Mouse (Mus musculus): Measurements from ENCODE around the gene Mtfp1. TPM values are rescaled to one million over a fixed set of nuclear protein-coding genes. Genes with fewer than 3 reads are reported as not detected.

Mtfp1 gene
- polyA plus RNA-seq (2015; fragmentation: Nextera tagmentation; extraction: Ambion mirVana): 2.1 and 3.4 TPM in 2 replicates

GRCm38 (mm10) chr11:4095171-4096053 is at the start of gene Mtfp1:
TSS of gene Mtfp1 (minus strand) at chr11:4095445.

GRCm38 (mm10) chr11:4134986-4135935 is 40.0 kb upstream of the Mtfp1 start, which contains the start of gene Rnf215:
TSS of gene Rnf215 (plus strand) at chr11:4135202.

GRCm38 (mm10) chr11:4122742-4123579 is 27.7 kb upstream of the Mtfp1 start, which contains the start of gene Sec14l2:
TSS of gene Sec14l2 (minus strand) at chr11:4123415.

GRCm38 (mm10) chr11:4064627-4065122 is 30.6 kb downstream of the Mtfp1 start, which contains the start of gene Sec14l3:
TSS of gene Sec14l3 (plus strand) at chr11:4064841.

Small RNA genes within 50 kb of the gene (microRNA-seq; reads per million reads assigned to microRNA genes)
- 2.2 reads per million for gene Mir3060

Other genes starting within 250 kb of the Mtfp1 start
- gene Osbp2, start 231.5 kb downstream of the Mtfp1 start, polyA plus RNA-seq (2015; fragmentation: Nextera tagmentation; extraction: Ambion mirVana): 0.46 and 0.47 TPM in 2 replicates
- gene 4921536K21Rik, start 200.3 kb downstream of the Mtfp1 start, polyA plus RNA-seq (2015; fragmentation: Nextera tagmentation; extraction: Ambion mirVana): 0.13 and 0.33 TPM in 2 replicates
- gene Dusp18, start 200.2 kb downstream of the Mtfp1 start, polyA plus RNA-seq (2015; fragmentation: Nextera tagmentation; extraction: Ambion mirVana): 4.6 and 4.7 TPM in 2 replicates
- gene Slc35e4, start 180.8 kb downstream of the Mtfp1 start, polyA plus RNA-seq (2015; fragmentation: Nextera tagmentation; extraction: Ambion mirVana): 11.1 and 12.5 TPM in 2 replicates
- 41.8 and 57.9 TPM in 2 replicates for gene Tcn2, start 163.3 kb downstream of the Mtfp1 start, polyA plus RNA-seq (2015; fragmentation: Nextera tagmentation; extraction: Ambion mirVana)
- 41.3 and 45.1 TPM in 2 replicates for gene Pes1, start 131.5 kb downstream of the Mtfp1 start, polyA plus RNA-seq (2015; fragmentation: Nextera tagmentation; extraction: Ambion mirVana)
- not detected in 2 replicates for gene 4930556J24Rik, start 118.7 kb downstream of the Mtfp1 start, polyA plus RNA-seq (2015; fragmentation: Nextera tagmentation; extraction: Ambion mirVana)
- 2.4 TPM in 2 replicates for gene Gal3st1, start 111.8 kb downstream of the Mtfp1 start, polyA plus RNA-seq (2015; fragmentation: Nextera tagmentation; extraction: Ambion mirVana)
- gene Sec14l4, start 64.0 kb downstream of the Mtfp1 start, polyA plus RNA-seq (2015; fragmentation: Nextera tagmentation; extraction: Ambion mirVana): not detected in 2 replicates
- not detected in 2 replicates for gene Sec14l3, start 30.6 kb downstream of the Mtfp1 start, polyA plus RNA-seq (2015; fragmentation: Nextera tagmentation; extraction: Ambion mirVana)
- gene Sec14l2, start 28.0 kb upstream of the Mtfp1 start, polyA plus RNA-seq (2015; fragmentation: Nextera tagmentation; extraction: Ambion mirVana): 0.33 and 0.43 TPM in 2 replicates
- gene Rnf215, start 39.8 kb upstream of the Mtfp1 start, polyA plus RNA-seq (2015; fragmentation: Nextera tagmentation; extraction: Ambion mirVana): 23.6 and 26.4 TPM in 2 replicates
- gene Ccdc157, start 64.8 kb upstream of the Mtfp1 start, polyA plus RNA-seq (2015; fragmentation: Nextera tagmentation; extraction: Ambion mirVana): 3.2 and 3.5 TPM in 2 replicates
- 15.5 and 20.5 TPM in 2 replicates for gene Sf3a1, start 64.9 kb upstream of the Mtfp1 start, polyA plus RNA-seq (2015; fragmentation: Nextera tagmentation; extraction: Ambion mirVana)
- 53.0 and 58.9 TPM in 2 replicates for gene Tbc1d10a, start 91.3 kb upstream of the Mtfp1 start, polyA plus RNA-seq (2015; fragmentation: Nextera tagmentation; extraction: Ambion mirVana)
- 16.8 and 18.0 TPM in 2 replicates for gene Castor1, start 122.8 kb upstream of the Mtfp1 start, polyA plus RNA-seq (2015; fragmentation: Nextera tagmentation; extraction: Ambion mirVana)
- 0.28 and 10.3 TPM in 2 replicates for gene Osm, start 141.0 kb upstream of the Mtfp1 start, polyA plus RNA-seq (2015; fragmentation: Nextera tagmentation; extraction: Ambion mirVana)
- 2.8 and 3.0 TPM in 2 replicates for gene Lif, start 162.1 kb upstream of the Mtfp1 start, polyA plus RNA-seq (2015; fragmentation: Nextera tagmentation; extraction: Ambion mirVana)

Measured in urinary bladder, postnatal 0 days (tissue).